Mouse (Mus musculus) liver, embryonic 12.5 days (tissue): ENCODE results near the gene Ltbp2. TPM values are rescaled to one million over a fixed set of nuclear protein-coding genes. Genes with fewer than 3 reads are reported as not detected.

Source experiments
- ATAC-seq: fragments of 200-750 bp; cut with Nextera tagmentation; 2 replicates; pipeline ENCODE4 v1.8.0; 2017; ENCODE audit warnings: moderate number of reproducible peaks, mild to moderate bottlenecking, moderate library complexity
- H3K27ac ChIP-seq: fragments of 300-500 bp; sonication (generic); 2 replicates; pipeline ENCODE4 v1.5.1; 2016; ENCODE audit warnings: mild to moderate bottlenecking
- H3K27me3 ChIP-seq: fragments of 300-500 bp; sonication (generic); replicated peaks from 2 replicates; pipeline ENCODE4 v1.6.1; 2016; ENCODE audit warnings: mild to moderate bottlenecking, moderate library complexity
- H3K36me3 ChIP-seq: fragments of 300-500 bp; sonication (generic); 2 replicates; pipeline ENCODE4 v1.6.1; 2016; ENCODE audit warnings: mild to moderate bottlenecking, moderate library complexity
- H3K4me1 ChIP-seq: fragments of 300-500 bp; sonication (generic); 2 replicates; pipeline ENCODE4 v1.6.1; 2016
- H3K4me2 ChIP-seq: fragments of 300-500 bp; sonication (generic); 2 replicates; pipeline ENCODE4 v1.6.1; 2016; ENCODE audit warnings: mild to moderate bottlenecking, moderate library complexity
- H3K4me3 ChIP-seq: fragments of 300-500 bp; sonication (generic); 2 replicates; pipeline ENCODE4 v1.5.1; 2016; ENCODE audit warnings: mild to moderate bottlenecking, moderate library complexity
- H3K9ac ChIP-seq: fragments of 300-500 bp; sonication (generic); 2 replicates; pipeline ENCODE4 v1.6.1; 2016; ENCODE audit warnings: mild to moderate bottlenecking, moderate library complexity
- H3K9me3 ChIP-seq: fragments of 300-500 bp; sonication (generic); replicated peaks from 2 replicates; pipeline ENCODE4 v1.6.1; 2016; ENCODE audit warnings: mild to moderate bottlenecking, moderate library complexity
- WGBS: fragments of 180-500 bp; shearing (Covaris S2); methylation state at CpG from one replicate; pipeline ENCODE4 v1.1.7; 2016; ENCODE audit not compliant: insufficient replicate concordance; 5-methylcytosine and 5-hydroxymethylcytosine counted together
- polyA plus RNA-seq: library from polyadenylated mRNA; unstranded; fragments of >200 nt; fragmentation: Nextera tagmentation; extraction: Ambion mirVana; gene quantifications from 2 replicates; pipeline ENCODE4 v1.2.1, GENCODE M21; 2016

Gene Ltbp2
- polyA plus RNA-seq, 1 experiment from 2014 or later = 0.39 TPM

GRCm38 (mm10) chr12:84851403-84852040, 24.8 kb downstream of the Ltbp2 start:
- 52% methylated on average over 11 of the region's 11 CpGs for WGBS
- no peak for ATAC-seq
- peaks cover 16% of the 10 kb centered on the region for H3K27me3 ChIP-seq

GRCm38 (mm10) chr12:84847882-84848281, 28.4 kb downstream of the Ltbp2 start:
- peak overlapping the region; percentile 34 for H3K4me2 ChIP-seq
- H3K9ac ChIP-seq = peak overlapping the region; percentile 32
- H3K36me3 ChIP-seq = no peaks in the 10 kb centered on the region
- no peaks in the 10 kb centered on the region for H3K9me3 ChIP-seq
- peak overlapping the region; percentile 34; the same call in 1 of the 2 replicates for H3K27ac ChIP-seq
- no peak overlapping the region for H3K4me3 ChIP-seq
- H3K4me1 ChIP-seq = peaks cover 56% of the 10 kb centered on the region
- ATAC-seq = peak; percentile 85
- 36% methylated on average over 6 of the region's 6 CpGs for WGBS
- H3K27me3 ChIP-seq = peaks cover 36% of the 10 kb centered on the region

More at GRCm38 (mm10) chr12:84851403-84852040, 24.8 kb downstream of the Ltbp2 start:
- Histone ChIP-seq H3K4me2 (no peak overlapping the region), H3K27ac (no peak overlapping the region), H3K9ac (no peak overlapping the region), H3K4me1 (peaks cover 92% of the 10 kb centered on the region), H3K4me3 (no peak overlapping the region), H3K9me3 (no peaks in the 10 kb centered on the region), H3K36me3 (no peaks in the 10 kb centered on the region)

GRCm38 (mm10) chr12:84847480-84847879, 28.9 kb downstream of the Ltbp2 start:
- 52% methylated on average over 7 of the region's 7 CpGs for WGBS
- Histone ChIP-seq H3K9me3 (no peaks in the 10 kb centered on the region), H3K4me2 (peak overlapping the region; percentile 34), H3K27me3 (peaks cover 36% of the 10 kb centered on the region), H3K4me1 (peaks cover 52% of the 10 kb centered on the region), H3K9ac (peak overlapping the region; percentile 32), H3K4me3 (no peak overlapping the region), H3K27ac (peak overlapping the region; percentile 34; the same call in 1 of the 2 replicates), H3K36me3 (no peaks in the 10 kb centered on the region)
- peak; percentile 14; the same call in 1 of the 2 replicates for ATAC-seq

- Histone ChIP-seq H3K4me2 (no peak overlapping the region), H3K27me3 (peaks cover 36% of the 10 kb centered on the region), H3K36me3 (no peaks in the 10 kb centered on the region), H3K4me3 (no peak overlapping the region), H3K9ac (no peak overlapping the region), H3K9me3 (no peaks in the 10 kb centered on the region), H3K27ac (no peak overlapping the region), H3K4me1 (peaks cover 43% of the 10 kb centered on the region)
- ATAC-seq = no peak
- WGBS = 36% methylated on average over 9 of the region's 9 CpGs
These were observed 29.7 kb downstream of the Ltbp2 start for GRCm38 (mm10) chr12:84846594-84847014.

GRCm38 (mm10) chr12:84842706-84843105, 33.6 kb downstream of the Ltbp2 start:
- Histone ChIP-seq H3K4me2 (no peak overlapping the region), H3K9me3 (no peaks in the 10 kb centered on the region), H3K36me3 (no peaks in the 10 kb centered on the region), H3K9ac (no peak overlapping the region), H3K4me1 (peaks cover 22% of the 10 kb centered on the region), H3K4me3 (no peak overlapping the region), H3K27ac (no peak overlapping the region), H3K27me3 (peaks cover 26% of the 10 kb centered on the region)
- WGBS = 78% methylated on average over 6 of the region's 6 CpGs
- no peak for ATAC-seq

GRCm38 (mm10) chr12:84841158-84842140, 34.9 kb downstream of the Ltbp2 start:
- no peak for ATAC-seq
- WGBS = 79% methylated on average over 15 of the region's 15 CpGs
- peaks cover 20% of the 10 kb centered on the region for H3K27me3 ChIP-seq

GRCm38 (mm10) chr12:84840734-84841133, 35.6 kb downstream of the Ltbp2 start:
- 66% methylated on average over 3 of the region's 3 CpGs for WGBS
- H3K27me3 ChIP-seq = peaks cover 20% of the 10 kb centered on the region
- H3K4me2 ChIP-seq = no peak overlapping the region
- H3K27ac ChIP-seq = no peak overlapping the region
- no peaks in the 10 kb centered on the region for H3K36me3 ChIP-seq
- ATAC-seq = no peak
- H3K9ac ChIP-seq = no peak overlapping the region
- H3K4me3 ChIP-seq = no peak overlapping the region
- peaks cover 14% of the 10 kb centered on the region for H3K4me1 ChIP-seq
- no peaks in the 10 kb centered on the region for H3K9me3 ChIP-seq

More at GRCm38 (mm10) chr12:84841158-84842140, 34.9 kb downstream of the Ltbp2 start:
- H3K9ac ChIP-seq = no peak overlapping the region
- H3K27ac ChIP-seq = no peak overlapping the region
- H3K4me1 ChIP-seq = peaks cover 14% of the 10 kb centered on the region
- no peaks in the 10 kb centered on the region for H3K9me3 ChIP-seq
- no peak overlapping the region for H3K4me3 ChIP-seq
- no peaks in the 10 kb centered on the region for H3K36me3 ChIP-seq
- H3K4me2 ChIP-seq = no peak overlapping the region

GRCm38 (mm10) chr12:84839965-84840364, 36.4 kb downstream of the Ltbp2 start:
- ATAC-seq = peak; percentile 61; the same call in 1 of the 2 replicates
- Histone ChIP-seq H3K27ac (peak overlapping the region; percentile 37; the same call in 1 of the 2 replicates), H3K4me2 (no peak overlapping the region), H3K27me3 (peaks cover 18% of the 10 kb centered on the region), H3K9me3 (no peaks in the 10 kb centered on the region), H3K4me3 (no peak overlapping the region), H3K36me3 (no peaks in the 10 kb centered on the region), H3K4me1 (peaks cover 14% of the 10 kb centered on the region), H3K9ac (0 out of 2 replicates have a peak overlapping the region, but pooled peaks have one; percentile 5)
- 52% methylated on average over 4 of the region's 4 CpGs for WGBS

- Histone ChIP-seq H3K4me2 (no peak overlapping the region), H3K4me3 (no peak overlapping the region), H3K9me3 (no peaks in the 10 kb centered on the region), H3K27ac (no peak overlapping the region), H3K4me1 (peaks cover 14% of the 10 kb centered on the region), H3K27me3 (peaks cover 16% of the 10 kb centered on the region), H3K9ac (no peak overlapping the region), H3K36me3 (no peaks in the 10 kb centered on the region)
- no peak for ATAC-seq
- WGBS = 68% methylated on average over 5 of the region's 5 CpGs
These were observed 40.7 kb downstream of the Ltbp2 start for GRCm38 (mm10) chr12:84835626-84836025.

GRCm38 (mm10) chr12:84834773-84835172, 41.6 kb downstream of the Ltbp2 start:
- Histone ChIP-seq H3K36me3 (no peaks in the 10 kb centered on the region), H3K27me3 (peaks cover 25% of the 10 kb centered on the region), H3K4me1 (peaks cover 7% of the 10 kb centered on the region), H3K9ac (no peak overlapping the region), H3K4me3 (no peak overlapping the region), H3K4me2 (no peak overlapping the region), H3K27ac (no peak overlapping the region), H3K9me3 (no peaks in the 10 kb centered on the region)
- WGBS = 86% methylated on average over 4 of the region's 4 CpGs
- no peak for ATAC-seq

- no peak for ATAC-seq
- H3K36me3 ChIP-seq = no peaks in the 10 kb centered on the region
- H3K4me3 ChIP-seq = no peak overlapping the region
- peaks cover 56% of the 10 kb centered on the region for H3K27me3 ChIP-seq
- H3K27ac ChIP-seq = no peak overlapping the region
- WGBS = 68% methylated on average over 10 of the region's 10 CpGs
- no peak overlapping the region for H3K4me2 ChIP-seq
- no peaks in the 10 kb centered on the region for H3K4me1 ChIP-seq
- no peaks in the 10 kb centered on the region for H3K9me3 ChIP-seq
- H3K9ac ChIP-seq = no peak overlapping the region
These were observed 44.7 kb downstream of the Ltbp2 start for GRCm38 (mm10) chr12:84831648-84832047.

GRCm38 (mm10) chr12:84831141-84831540, 45.2 kb downstream of the Ltbp2 start:
- 47% methylated on average over 5 of the region's 5 CpGs for WGBS
- Histone ChIP-seq H3K4me2 (no peak overlapping the region), H3K36me3 (no peaks in the 10 kb centered on the region), H3K9me3 (no peaks in the 10 kb centered on the region), H3K4me3 (no peak overlapping the region), H3K4me1 (no peaks in the 10 kb centered on the region), H3K27ac (no peak overlapping the region), H3K27me3 (peaks cover 60% of the 10 kb centered on the region), H3K9ac (no peak overlapping the region)
- no peak for ATAC-seq
